Mouse (Mus musculus) MEL (cell line): Measurements from ENCODE around the gene Csgalnact2. TPM values are rescaled to one million over a fixed set of nuclear protein-coding genes. Genes with fewer than 3 reads are reported as not detected.
A peak's percentile ranks its signal among the peaks of the same experiment; 100 is the strongest.

ENCODE experiments used
- DNase-seq: peaks from one replicate; pipeline ENCODE4 v3.0.0; 2011; ENCODE audit warnings: low read depth, low spot score
- H3K27ac ChIP-seq: 2 replicates; pipeline ENCODE4 v1.5.1; 2012; ENCODE audit warnings: low read depth, mild to moderate bottlenecking, control low read depth, low read length, moderate library complexity; ENCODE audit not compliant: control insufficient read depth
- H3K27me3 ChIP-seq, 2 experiments: fragments of 150-350 bp in 1 of 2; sonication (generic) in 1 of 2; 2 replicates each; pipeline ENCODE4 v1.6.1; 2012; ENCODE audit warnings: low read length in 2 of 2, mild to moderate bottlenecking in 2 of 2, improper control_type of control experiment in 1 of 2, moderate library complexity in 1 of 2; ENCODE audit not compliant: insufficient read depth in 2 of 2, control insufficient read depth in 1 of 2
- H3K36me3 ChIP-seq, 2 experiments: 2 replicates each; pipeline ENCODE4 v1.6.1; 2012 to 2014; ENCODE audit warnings: low read length in 2 of 2, improper control_type of control experiment in 1 of 2, inconsistent platforms in 1 of 2, mild to moderate bottlenecking in 1 of 2; ENCODE audit not compliant: insufficient read depth in 2 of 2, control insufficient read depth in 1 of 2
- H3K4me1 ChIP-seq, 2 experiments: fragments of 150-350 bp in 1 of 2; sonication (generic) in 1 of 2; 2 replicates each; pipeline ENCODE4 v1.6.1; 2012; ENCODE audit warnings: low read length in 2 of 2, improper control_type of control experiment in 1 of 2, mild to moderate bottlenecking in 1 of 2; ENCODE audit not compliant: insufficient read depth in 2 of 2, control insufficient read depth in 1 of 2
- H3K4me3 ChIP-seq, 2 experiments: fragments of 150-350 bp in 1 of 2; sonication (generic) in 1 of 2; 2 replicates each; pipeline ENCODE4 v1.5.1; 2012; ENCODE audit warnings: low read depth in 2 of 2, low read length in 2 of 2, mild to moderate bottlenecking in 2 of 2, moderate library complexity in 2 of 2, control low read depth in 1 of 2, improper control_type of control experiment in 1 of 2; ENCODE audit not compliant: control insufficient read depth in 1 of 2, insufficient read depth in 1 of 2
- H3K79me2 ChIP-seq: 2 replicates; pipeline ENCODE4 v1.6.1; 2012; ENCODE audit warnings: mild to moderate bottlenecking, low read length, moderate library complexity; ENCODE audit not compliant: control insufficient read depth, poor library complexity, insufficient read depth
- H3K9ac ChIP-seq: 2 replicates; pipeline ENCODE4 v1.6.1; 2012; ENCODE audit warnings: low read depth, mild to moderate bottlenecking, control low read depth, low read length, moderate library complexity; ENCODE audit not compliant: control insufficient read depth, poor library complexity, severe bottlenecking
- H3K9me3 ChIP-seq: fragments of 150-350 bp; sonication (generic); replicated peaks from 2 replicates; pipeline ENCODE4 v1.6.1; 2012; ENCODE audit warnings: mild to moderate bottlenecking, low read length, improper control_type of control experiment, moderate library complexity; ENCODE audit not compliant: insufficient read depth
- BHLHE40 ChIP-seq: IDR thresholded peaks from 2 replicates; pipeline ENCODE4 v1.6.1; 2012; ENCODE audit warnings: low read depth, mild to moderate bottlenecking, inconsistent platforms, low read length, improper control_type of control experiment, borderline replicate concordance
- CTCF ChIP-seq, 3 experiments: IDR thresholded peaks in 2 of 3; conservative IDR thresholded peaks in 1 of 3; 2 replicates each; pipeline ENCODE4 v1.5.1; 2011 to 2012; ENCODE audit warnings: low read length in 3 of 3, low read depth in 2 of 3, mild to moderate bottlenecking in 2 of 3, improper control_type of control experiment in 1 of 3, inconsistent platforms in 1 of 3, mixed read lengths in 1 of 3, moderate library complexity in 1 of 3; ENCODE audit not compliant: control insufficient read depth in 1 of 3, insufficient read depth in 1 of 3, poor library complexity in 1 of 3, severe bottlenecking in 1 of 3
- E2F4 ChIP-seq: IDR thresholded peaks from 2 replicates; pipeline ENCODE4 v1.6.1; 2011; ENCODE audit warnings: low read depth, low read length, improper control_type of control experiment, borderline replicate concordance
- EP300 ChIP-seq, 2 experiments: IDR thresholded peaks; 2 replicates each; pipeline ENCODE4 v1.6.1; 2011; ENCODE audit warnings: improper control_type of control experiment in 2 of 2, low read length in 2 of 2, low read depth in 1 of 2, mild to moderate bottlenecking in 1 of 2
- ETS1 ChIP-seq: IDR thresholded peaks from 2 replicates; pipeline ENCODE4 v1.6.1; 2012; ENCODE audit warnings: low read depth, mild to moderate bottlenecking, inconsistent platforms, low read length, improper control_type of control experiment, moderate library complexity
- KAT2A ChIP-seq: conservative IDR thresholded peaks from 2 replicates; pipeline ENCODE4 v1.6.1; 2012; ENCODE audit warnings: low read depth, low read length, improper control_type of control experiment, inconsistent platforms
- MAX ChIP-seq: IDR thresholded peaks from 2 replicates; pipeline ENCODE4 v1.6.1; 2011; ENCODE audit warnings: low read length, improper control_type of control experiment
- MAZ ChIP-seq: IDR thresholded peaks from 2 replicates; pipeline ENCODE4 v1.6.1; 2012; ENCODE audit warnings: low read depth, mild to moderate bottlenecking, inconsistent platforms, low read length, improper control_type of control experiment
- MEF2A ChIP-seq: IDR thresholded peaks from 2 replicates; pipeline ENCODE4 v1.6.1; 2014; ENCODE audit warnings: low read depth, mild to moderate bottlenecking, inconsistent platforms, low read length, improper control_type of control experiment; ENCODE audit not compliant: poor library complexity, insufficient replicate concordance, severe bottlenecking; ENCODE audit errors: extremely low read depth
- MYB ChIP-seq: IDR thresholded peaks from 2 replicates; pipeline ENCODE4 v1.6.1; 2011; ENCODE audit warnings: mild to moderate bottlenecking, low read depth, low read length, improper control_type of control experiment
- NELFE ChIP-seq: IDR thresholded peaks from 2 replicates; pipeline ENCODE4 v1.6.1; 2011; ENCODE audit warnings: low read depth, low read length, improper control_type of control experiment
- NRF1 ChIP-seq: IDR thresholded peaks from 2 replicates; pipeline ENCODE4 v1.6.1; 2014; ENCODE audit warnings: low read depth, mild to moderate bottlenecking, inconsistent platforms, low read length, improper control_type of control experiment, moderate library complexity; ENCODE audit not compliant: poor library complexity, insufficient read depth, severe bottlenecking
- POLR2A ChIP-seq, 2 experiments: IDR thresholded peaks; 2 replicates each; pipeline ENCODE4 v1.6.1; 2011 to 2012; ENCODE audit warnings: low read length in 2 of 2, mild to moderate bottlenecking in 2 of 2, control low read depth in 1 of 2, improper control_type of control experiment in 1 of 2, low read depth in 1 of 2, moderate library complexity in 1 of 2; ENCODE audit not compliant: control insufficient read depth in 1 of 2, insufficient read depth in 1 of 2, poor library complexity in 1 of 2
- RAD21 ChIP-seq: IDR thresholded peaks from 2 replicates; pipeline ENCODE4 v1.6.1; 2011; ENCODE audit warnings: mild to moderate bottlenecking, low read depth, low read length, improper control_type of control experiment
- RCOR1 ChIP-seq: IDR thresholded peaks from 2 replicates; pipeline ENCODE4 v1.6.1; 2012; ENCODE audit warnings: low read depth, mild to moderate bottlenecking, inconsistent platforms, low read length, improper control_type of control experiment
- SIN3A ChIP-seq: IDR thresholded peaks from 2 replicates; pipeline ENCODE4 v1.6.1; 2012; ENCODE audit warnings: low read length, improper control_type of control experiment, inconsistent platforms
- SMC3 ChIP-seq: IDR thresholded peaks from 2 replicates; pipeline ENCODE4 v1.6.1; 2011; ENCODE audit warnings: low read depth, low read length, improper control_type of control experiment
- TCF12 ChIP-seq: IDR thresholded peaks from 2 replicates; pipeline ENCODE4 v1.6.1; 2014; ENCODE audit warnings: low read depth, mild to moderate bottlenecking, inconsistent platforms, low read length, improper control_type of control experiment, moderate library complexity
- UBTF ChIP-seq: IDR thresholded peaks from 2 replicates; pipeline ENCODE4 v1.6.1; 2012; ENCODE audit warnings: low read depth, mild to moderate bottlenecking, inconsistent platforms, low read length, improper control_type of control experiment, moderate library complexity, borderline replicate concordance; ENCODE audit not compliant: insufficient read depth
- USF1 ChIP-seq: IDR thresholded peaks from 2 replicates; pipeline ENCODE4 v1.6.1; 2014; ENCODE audit warnings: low read depth, mild to moderate bottlenecking, inconsistent platforms, low read length, improper control_type of control experiment, moderate library complexity
- ZKSCAN1 ChIP-seq: IDR thresholded peaks from 2 replicates; pipeline ENCODE4 v1.6.1; 2012; ENCODE audit warnings: low read depth, mild to moderate bottlenecking, inconsistent platforms, low read length, improper control_type of control experiment, moderate library complexity
- ZNF384 ChIP-seq: IDR thresholded peaks from 2 replicates; pipeline ENCODE4 v1.6.1; 2012; ENCODE audit warnings: low read depth, mild to moderate bottlenecking, inconsistent platforms, low read length, improper control_type of control experiment
- polyA plus RNA-seq, 2 experiments: library from polyadenylated mRNA; stranded (reverse) in 1 of 2; unstranded in 1 of 2; fragments of >175 nt in 1 of 2; fragments of >200 nt in 1 of 2; gene quantifications; 2 replicates each; pipeline versions ENCODE4 v1.2.1 to v1.2.4; 2012; ENCODE audit warnings: low replicate concordance in 2 of 2, low read depth in 1 of 2; ENCODE audit not compliant: insufficient read length in 2 of 2, insufficient read depth in 1 of 2, missing spikeins in 1 of 2
- total RNA-seq: library from RNA; depleted of rRNA; stranded (reverse); fragments of 300-350 nt; gene quantifications from 2 replicates; pipeline ENCODE4 v1.2.3, GENCODE M21; 2012

Csgalnact2 gene
- total and polyA plus RNA-seq, 3 experiments = 17.5 to 119 (median 22.4) TPM

GRCm38 (mm10) chr6:118066199-118067081, 72.5 kb downstream of the Csgalnact2 start:
- Histone ChIP-seq H3K4me1 (no peaks in the 10 kb centered on the region), H3K9me3 (no peaks in the 10 kb centered on the region), H3K36me3 (no peaks in the 10 kb centered on the region), H3K27me3 (peaks cover 0 to 1% of the 10 kb centered on the region in 2 experiments; a peak in 1 of 4 replicates), H3K27ac (no peak overlapping the region), H3K4me3 (peak overlapping the region; percentile 15 to 19; a peak in 2 of 4 replicates), H3K9ac (no peak overlapping the region), H3K79me2 (no peaks in the 10 kb centered on the region)
- TF ChIP-seq POLR2A (IDR thresholded peaks at IDR 0.05; ENCODE audit: control insufficient read depth in 1 of 2, insufficient read depth in 1 of 2, low read depth in 1 of 2, low read length in 2 of 2, poor library complexity in 1 of 2) = 0 out of 4 replicates have a peak, but pooled peaks of 1 of the 2 experiments have one; percentile 14
- TF ChIP-seq TCF12 = no peak
- peak; percentile 20 for DNase-seq

DNA sequence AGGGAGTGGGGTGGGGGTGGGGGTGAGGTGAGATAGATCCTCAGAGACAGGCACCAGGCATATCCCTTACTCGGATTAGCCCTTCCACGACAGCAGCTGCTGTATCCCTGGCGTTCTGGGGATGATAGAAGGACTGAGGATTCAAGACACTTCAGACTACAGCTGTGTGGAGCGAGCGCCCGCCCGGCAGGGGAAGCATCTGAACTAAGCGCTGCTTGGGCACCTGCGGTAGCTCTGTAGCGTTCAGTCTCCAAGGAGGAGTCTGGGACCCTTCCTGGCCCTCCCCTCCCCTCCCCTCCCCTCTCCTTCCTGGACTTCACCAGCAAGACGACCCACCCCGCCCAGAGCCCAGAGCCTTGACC, 73.1 kb downstream of the Csgalnact2 start:
- Histone ChIP-seq H3K4me3 (peak overlapping the region; percentile 8 to 19; a peak in 2 of 4 replicates), H3K9me3 (no peaks in the 10 kb centered on the region), H3K27ac (no peak overlapping the region), H3K9ac (no peak overlapping the region), H3K4me1 (no peaks in the 10 kb centered on the region), H3K27me3 (peaks cover 0 to 1% of the 10 kb centered on the region in 2 experiments; a peak in 1 of 4 replicates), H3K36me3 (no peaks in the 10 kb centered on the region), H3K79me2 (no peaks in the 10 kb centered on the region)
- DNase-seq = peak; percentile 6
- TF ChIP-seq POLR2A (IDR thresholded peaks at IDR 0.05; ENCODE audit: control insufficient read depth in 1 of 2, insufficient read depth in 1 of 2, low read depth in 1 of 2, low read length in 2 of 2, poor library complexity in 1 of 2) (no peak), ZNF384 (no peak), RCOR1 (no peak), MYB (no peak), BHLHE40 (no peak), USF1 (no peak), ETS1 (no peak), SMC3 (no peak)

DNA sequence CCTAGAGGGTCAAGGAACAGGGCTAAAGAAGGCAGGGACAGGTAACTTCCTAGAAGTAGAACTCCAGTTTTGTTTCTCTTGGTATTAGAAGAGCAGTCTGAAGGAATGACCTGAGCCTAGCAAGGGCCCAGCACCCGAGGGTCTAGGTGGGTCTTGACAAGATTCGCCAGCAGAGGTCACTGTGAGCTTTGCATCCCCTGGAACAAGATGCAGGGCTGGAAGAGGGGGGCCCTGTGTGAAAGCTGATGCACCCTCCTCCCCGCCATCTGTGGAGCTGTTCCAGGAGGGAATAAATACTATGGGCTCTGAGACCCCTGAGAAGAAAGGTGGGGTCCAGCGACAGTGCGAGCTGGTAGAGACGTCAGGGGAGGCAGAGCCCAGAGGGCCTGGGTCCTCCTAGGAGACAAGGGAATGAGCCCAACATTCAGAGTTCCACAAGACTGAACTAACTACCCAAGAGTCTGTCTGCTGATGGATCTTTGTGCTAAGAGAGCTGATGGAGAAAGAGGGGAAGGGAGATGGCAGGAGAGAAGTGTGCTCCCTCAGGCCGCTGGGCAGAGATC, 73.9 kb downstream of the Csgalnact2 start:
- H3K27ac ChIP-seq = no peak overlapping the region
- peak; percentile 45 for DNase-seq
- no peaks in the 10 kb centered on the region for H3K36me3 ChIP-seq
- H3K4me3 ChIP-seq = no peak overlapping the region
- no peaks in the 10 kb centered on the region for H3K9me3 ChIP-seq
- no peaks in the 10 kb centered on the region for H3K4me1 ChIP-seq
- no peaks in the 10 kb centered on the region for H3K79me2 ChIP-seq
- no peak overlapping the region for H3K9ac ChIP-seq
- peaks cover 0 to 1% of the 10 kb centered on the region in 2 experiments; a peak in 1 of 4 replicates for H3K27me3 ChIP-seq
- peak; percentile 63 for TF ChIP-seq RAD21
- no peak for TF ChIP-seq MEF2A
- TF ChIP-seq USF1 = no peak
- TF ChIP-seq E2F4 = no peak
- no peak for TF ChIP-seq EP300 (IDR thresholded peaks at IDR 0.05; ENCODE audit: low read depth in 1 of 2, low read length in 2 of 2)
- TF ChIP-seq ZKSCAN1 = no peak
- no peak for TF ChIP-seq RCOR1
- TF ChIP-seq CTCF (IDR thresholded peaks at IDR 0.05 in 2 of 3, conservative IDR thresholded peaks at IDR 0.05 in 1 of 3; ENCODE audit: control insufficient read depth in 1 of 3, insufficient read depth in 1 of 3, low read depth in 2 of 3, low read length in 3 of 3, poor library complexity in 1 of 3, severe bottlenecking in 1 of 3) = peak; percentile 44 to 70 (median 61)
- no peak for TF ChIP-seq ETS1
- peak; percentile 63 for TF ChIP-seq SMC3
- no peak for TF ChIP-seq KAT2A
- no peak for TF ChIP-seq SIN3A
- TF ChIP-seq MYB = no peak
- no peak for TF ChIP-seq NELFE
- TF ChIP-seq MAZ = no peak
- TF ChIP-seq ZNF384 = no peak
- no peak for TF ChIP-seq MAX
- no peak for TF ChIP-seq UBTF
- no peak for TF ChIP-seq NRF1
